Mouse (Mus musculus): ENCODE measurements around the gene Scin. TPM values are rescaled to one million over a fixed set of nuclear protein-coding genes. Genes with fewer than 3 reads are reported as not detected.
A peak's percentile ranks its signal among the peaks of the same experiment; 100 is the strongest.

The Scin gene
- polyA plus RNA-seq, 3 experiments from 2014 or later, result 2.1 to 9.3 (median 3.1) TPM

DNA sequence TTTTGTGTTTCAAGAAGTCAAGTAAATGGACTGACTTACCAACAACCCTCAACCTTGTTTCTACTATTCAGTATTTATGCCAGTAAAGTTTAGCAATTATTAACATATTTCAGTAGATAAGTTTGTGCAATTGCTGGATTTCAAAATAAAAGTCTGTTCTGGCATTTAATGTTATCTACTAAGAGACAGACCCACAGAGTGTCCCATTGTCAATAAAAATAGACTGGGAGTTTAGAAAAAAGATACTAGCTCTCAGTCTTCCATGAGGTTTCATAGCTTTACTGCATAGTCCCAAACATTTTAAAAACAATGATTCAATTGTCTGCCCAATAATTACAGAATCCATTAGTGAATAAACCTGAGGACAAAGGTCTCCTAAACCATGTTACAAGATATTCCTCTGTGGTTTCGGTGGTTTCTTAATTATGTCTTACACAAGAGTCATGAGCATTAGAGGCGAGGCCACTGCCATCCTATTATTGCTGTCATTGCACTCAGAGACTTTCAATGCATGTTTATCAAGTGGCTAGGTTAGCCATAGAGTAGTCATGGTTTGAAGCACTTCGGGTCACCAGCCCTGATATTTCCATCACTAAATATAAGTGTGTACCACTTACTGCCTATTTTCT is 110.9 kb downstream of the Scin start:
- no peak for ATAC-seq

DNA sequence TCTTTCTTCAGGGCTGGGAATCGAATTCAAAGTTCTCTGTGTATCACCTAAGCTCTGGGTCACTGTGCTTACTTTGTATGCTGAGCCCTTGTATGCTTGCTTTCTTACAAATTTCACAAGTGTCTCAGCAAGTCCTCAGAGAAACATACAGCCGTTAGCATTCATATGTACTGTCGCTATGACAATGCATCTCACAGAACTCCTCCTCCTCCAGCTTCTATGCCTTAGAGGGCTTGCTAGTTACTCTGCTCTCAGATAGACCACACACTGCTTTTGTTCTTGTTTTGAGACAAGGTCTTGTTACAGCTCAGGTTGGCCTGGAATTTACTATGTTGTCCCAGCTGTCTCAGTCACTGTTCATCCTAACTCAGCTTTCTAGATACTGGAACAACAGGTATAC is 111.7 kb downstream of the Scin start:
- no peak for ATAC-seq

DNA sequence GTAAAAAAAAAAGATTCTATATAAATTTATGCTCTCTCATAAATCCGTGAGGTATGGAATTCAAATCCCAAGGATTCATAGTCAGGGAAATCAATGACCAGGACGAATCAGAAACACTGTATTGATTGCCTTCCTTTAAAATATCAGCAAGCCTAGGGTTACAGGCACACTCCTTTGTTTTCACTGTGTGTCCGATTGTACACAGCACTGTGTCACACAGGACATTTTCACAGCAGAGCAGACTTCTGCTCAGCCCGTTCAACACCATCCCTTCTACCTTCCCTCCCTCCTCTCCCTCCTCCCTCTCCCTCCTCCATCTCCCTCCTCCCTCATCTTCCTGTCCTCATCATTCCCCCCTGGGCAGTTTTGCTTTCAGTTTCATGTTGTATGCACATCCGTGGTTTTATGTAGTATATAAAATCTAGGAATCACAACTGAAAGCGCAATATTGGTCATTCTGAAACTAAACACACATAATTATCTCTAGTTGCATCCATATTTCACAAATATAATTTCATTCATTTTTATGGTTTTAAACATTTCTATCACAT is 116.0 kb downstream of the Scin start:
- ATAC-seq, result peak; percentile 68

DNA sequence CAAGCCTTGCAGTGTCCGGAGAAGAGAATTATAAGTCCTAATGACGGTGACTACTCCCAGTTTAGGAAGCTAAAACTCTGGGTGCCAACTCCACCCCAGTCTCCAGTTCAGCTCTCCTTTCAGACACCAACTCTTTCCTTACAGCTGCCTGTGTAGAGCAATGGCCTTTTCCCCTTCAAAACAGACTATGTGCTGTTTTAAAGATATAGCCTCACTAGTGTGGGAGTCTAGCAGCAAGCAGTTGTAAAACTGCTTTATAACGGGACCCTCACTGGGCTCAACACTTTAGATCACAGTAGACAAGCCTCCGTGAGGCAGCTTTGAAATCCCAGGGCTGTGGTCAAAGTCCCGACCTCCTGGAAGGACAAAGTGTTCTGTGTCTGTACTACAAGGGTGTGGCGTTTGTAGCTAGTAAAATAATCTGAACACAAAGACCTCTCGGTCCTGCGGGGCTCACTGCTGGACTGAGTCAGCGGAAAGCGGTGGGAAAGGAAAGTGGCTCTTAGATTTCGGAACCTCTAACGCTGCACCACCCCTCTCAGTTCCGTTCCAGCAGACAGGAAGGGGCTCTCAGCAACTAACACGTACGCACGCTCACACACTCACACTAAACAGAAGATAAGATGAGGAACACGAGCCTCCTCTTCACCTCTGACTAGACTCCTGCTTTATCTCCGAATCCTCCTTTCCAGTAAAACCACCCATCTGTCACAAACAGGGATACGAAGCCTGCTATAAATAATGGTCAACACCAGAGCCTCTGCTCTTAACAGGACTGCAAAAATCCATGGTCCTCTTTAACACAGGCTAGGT is 117.2 kb downstream of the Scin start:
- peak; percentile 88 for ATAC-seq

DNA sequence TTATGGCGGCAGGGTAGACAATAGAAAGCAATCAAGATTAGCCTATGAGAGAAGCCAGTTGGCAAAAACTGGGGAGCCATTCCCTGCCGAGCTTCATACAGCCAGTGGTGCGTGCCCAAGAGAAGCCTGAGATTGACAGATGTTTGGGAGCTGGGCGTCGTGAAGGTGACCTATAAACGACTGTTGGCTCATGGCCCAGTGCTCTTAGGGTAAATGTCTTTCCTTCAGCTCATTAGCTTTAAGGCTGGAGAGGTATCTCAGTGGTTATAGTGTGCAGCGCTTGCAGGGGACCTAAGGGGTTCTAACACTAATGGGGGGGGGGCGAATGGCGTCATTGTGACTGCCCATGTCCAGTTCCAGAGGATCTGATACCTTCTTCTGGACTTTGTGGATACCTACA is 118.0 kb downstream of the Scin start:
- ATAC-seq, result no peak

DNA sequence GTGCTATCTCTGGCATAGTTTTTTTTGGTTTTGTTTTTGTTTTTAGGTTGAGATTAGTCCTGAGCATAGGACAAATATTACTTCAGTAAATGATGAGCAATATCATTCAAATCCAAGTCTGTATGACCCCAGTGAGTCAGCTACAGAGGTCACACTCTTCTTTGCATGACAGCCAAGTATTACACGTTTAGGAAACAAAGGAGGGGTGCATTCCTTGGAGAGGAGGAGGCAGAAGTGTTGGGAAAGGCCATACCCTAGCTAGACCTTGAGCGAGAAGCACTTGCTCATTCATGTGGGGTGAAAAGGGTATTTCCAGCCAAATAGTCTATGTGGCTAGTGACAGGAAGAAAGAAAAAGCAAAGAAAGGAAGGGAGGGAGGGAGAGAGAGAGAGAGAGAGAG is 124.2 kb downstream of the Scin start:
- no peak for ATAC-seq

Other genes with a start within 250 kb of the Scin start
- gene Arl4a, start 96.2 kb downstream of the Scin start, polyA plus RNA-seq (2017; shearing (Covaris generic)), result 10 to 100 TPM; 83.7 to 93.0 (median 88.4) TPM
- under 1 TPM in 1 of 3 experiments, not detected in 2; 0.38 TPM for gene Lsmem1, start 65.3 kb upstream of the Scin start, polyA plus RNA-seq (2017; shearing (Covaris generic))
- gene Ifrd1, start 114.3 kb upstream of the Scin start, polyA plus RNA-seq (2017; shearing (Covaris generic)), result 10 to 100 TPM; 45.9 to 75.8 (median 54.1) TPM